Mouse (Mus musculus) megakaryocyte, adult 5-6 weeks (primary cell): ENCODE results near the gene P2ry2. TPM values are rescaled to one million over a fixed set of nuclear protein-coding genes. Genes with fewer than 3 reads are reported as not detected.
A peak's percentile ranks its signal among the peaks of the same experiment; 100 is the strongest.

Source experiments
- ATAC-seq: 2 replicates; pipeline ENCODE4 v1.8.0; 2016; ENCODE audit warnings: mild to moderate bottlenecking, inconsistent platforms; ENCODE audit not compliant: poor library complexity, severe bottlenecking
- total RNA-seq, 2 experiments: library from RNA; stranded (forward) in 1 of 2; stranded (reverse) in 1 of 2; fragments of 153-499, 151-499 nt in 1 of 2; fragments of 221-1000, 200-1000 nt in 1 of 2; gene quantifications; 2 replicates each; pipeline versions ENCODE4 v1.2.3 to v1.2.4; 2015 to 2017

The P2ry2 gene
- 1.6 and 2.1 TPM in 2 replicates for total RNA-seq (2015)
- total RNA-seq (2017) = 3.6 and 3.7 TPM in 2 replicates

GRCm38 (mm10) chr7:101012541-101012940 lies at the start of gene P2ry2:
Gene P2ry2, minus strand, starts transcription at chr7:101012866.
- no peak for ATAC-seq

DNA sequence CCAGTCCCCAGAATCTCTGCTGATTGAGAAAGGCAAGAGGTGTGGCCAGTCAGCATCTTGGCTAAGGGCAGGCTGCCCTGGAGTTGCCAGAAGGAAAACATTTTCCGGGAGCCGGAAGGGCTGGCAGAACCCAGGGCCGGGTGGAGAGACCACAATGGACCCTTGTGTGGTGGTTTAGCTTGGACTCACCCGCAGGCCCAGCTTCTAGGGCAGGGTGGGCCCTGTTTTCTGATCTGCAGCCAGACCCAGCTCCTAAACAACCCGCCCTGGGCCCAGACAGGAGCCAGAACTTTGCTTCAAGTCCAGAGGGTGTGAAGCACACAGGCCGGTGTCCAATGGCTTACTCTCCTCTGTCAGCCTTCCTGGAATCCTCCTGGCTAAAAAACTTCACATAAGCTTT lies 49.6 kb upstream of the P2ry2 start:
- ATAC-seq = no peak

DNA sequence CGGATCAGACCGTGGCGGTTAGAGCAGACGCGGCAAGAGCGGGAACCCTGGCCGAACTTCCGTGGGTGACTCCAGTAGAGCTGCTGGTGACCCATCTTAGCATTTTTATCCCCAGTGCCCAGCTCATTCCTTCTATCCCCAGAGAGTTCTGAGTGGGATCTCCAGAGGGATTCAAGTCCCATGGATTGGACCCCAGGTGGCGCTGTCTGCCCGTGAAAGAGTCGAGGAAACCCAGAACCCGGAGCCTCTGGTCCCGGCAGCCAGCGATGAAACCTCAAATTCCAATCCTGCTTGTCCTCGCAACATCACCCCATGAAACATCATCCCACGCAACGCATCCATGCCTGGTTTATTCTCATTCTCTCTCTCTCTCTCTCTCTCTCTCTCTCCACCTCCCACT lies 48.7 kb upstream of the P2ry2 start:
- peak; percentile 44 for ATAC-seq

GRCm38 (mm10) chr7:101060476-101060875 lies 47.8 kb upstream of the P2ry2 start:
- peak; percentile 78 for ATAC-seq

DNA sequence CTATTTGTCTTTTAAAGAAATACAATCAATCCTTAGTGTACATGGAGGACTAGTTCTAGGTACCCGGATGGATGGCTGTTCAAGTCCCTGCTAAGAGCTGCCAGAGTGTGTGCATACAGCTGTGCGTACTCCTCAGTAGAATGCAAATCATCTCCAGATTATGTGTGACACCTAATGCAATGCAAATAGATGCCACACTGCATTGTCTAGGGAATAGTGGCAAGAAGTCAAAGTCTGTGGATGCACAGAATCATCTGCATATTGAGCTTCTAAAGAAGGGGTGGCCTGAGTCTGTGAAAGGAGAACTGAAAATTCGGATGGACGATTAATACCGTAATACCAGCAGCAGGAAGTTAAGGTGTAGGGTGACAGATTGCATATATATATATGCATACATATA lies 46.5 kb upstream of the P2ry2 start:
- ATAC-seq = no peak

GRCm38 (mm10) chr7:101057309-101057708 lies 44.6 kb upstream of the P2ry2 start:
- no peak for ATAC-seq

DNA sequence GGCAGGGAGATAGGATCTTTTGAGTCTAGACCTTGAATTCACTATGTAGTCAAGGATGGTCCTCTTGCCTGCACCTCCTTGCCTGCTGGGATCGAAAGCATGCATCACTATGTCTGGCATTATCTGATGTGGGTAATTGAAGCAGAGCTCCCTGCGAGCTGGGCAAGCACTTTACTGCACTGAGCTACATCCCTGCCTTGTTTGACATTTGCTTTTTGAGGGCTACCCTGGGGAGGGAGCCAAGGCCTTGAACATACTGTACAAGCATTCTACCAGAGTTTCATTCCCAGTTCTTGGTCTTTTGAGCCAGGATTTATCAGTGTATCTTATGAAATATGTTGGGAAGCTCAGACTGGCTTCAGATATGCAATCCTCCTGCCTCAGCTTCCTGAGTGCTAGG lies 40.5 kb upstream of the P2ry2 start:
- no peak for ATAC-seq

- ATAC-seq = peak; percentile 80
These were observed 39.0 kb upstream of the P2ry2 start for GRCm38 (mm10) chr7:101051551-101052221.

- ATAC-seq = peak; percentile 91
These were observed 38.3 kb upstream of the P2ry2 start for GRCm38 (mm10) chr7:101050724-101051550.

GRCm38 (mm10) chr7:101049326-101050087 lies 36.8 kb upstream of the P2ry2 start:
- no peak for ATAC-seq

GRCm38 (mm10) chr7:101048247-101048646 lies 35.6 kb upstream of the P2ry2 start:
- ATAC-seq = no peak

- ATAC-seq = no peak
These were observed 31.3 kb upstream of the P2ry2 start for GRCm38 (mm10) chr7:101043846-101044541.

GRCm38 (mm10) chr7:101041977-101042749 lies 29.5 kb upstream of the P2ry2 start:
- ATAC-seq = peak; percentile 92

- peak; percentile 19; the same call in 1 of the 2 replicates for ATAC-seq
These were observed 28.9 kb upstream of the P2ry2 start for GRCm38 (mm10) chr7:101041544-101041943.

DNA sequence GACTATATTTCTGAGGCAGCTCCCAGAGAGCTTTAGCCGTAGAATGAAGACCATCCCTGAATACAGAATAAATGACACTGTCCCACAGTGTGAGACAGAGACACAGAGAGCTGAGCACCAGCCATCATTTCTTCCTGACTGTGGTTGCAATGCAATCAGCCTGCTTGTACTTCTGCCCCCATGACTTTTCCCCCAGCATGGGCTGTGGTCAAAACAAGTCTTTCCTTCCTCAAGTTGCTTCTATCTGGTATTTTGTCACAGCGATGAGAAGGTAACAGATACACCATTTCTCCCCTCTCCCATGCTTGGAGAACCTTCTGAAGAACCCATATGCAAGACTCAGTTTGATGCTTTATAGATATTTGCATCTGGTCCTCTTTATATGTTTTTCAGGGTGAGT lies 20.7 kb upstream of the P2ry2 start:
- no peak for ATAC-seq

DNA sequence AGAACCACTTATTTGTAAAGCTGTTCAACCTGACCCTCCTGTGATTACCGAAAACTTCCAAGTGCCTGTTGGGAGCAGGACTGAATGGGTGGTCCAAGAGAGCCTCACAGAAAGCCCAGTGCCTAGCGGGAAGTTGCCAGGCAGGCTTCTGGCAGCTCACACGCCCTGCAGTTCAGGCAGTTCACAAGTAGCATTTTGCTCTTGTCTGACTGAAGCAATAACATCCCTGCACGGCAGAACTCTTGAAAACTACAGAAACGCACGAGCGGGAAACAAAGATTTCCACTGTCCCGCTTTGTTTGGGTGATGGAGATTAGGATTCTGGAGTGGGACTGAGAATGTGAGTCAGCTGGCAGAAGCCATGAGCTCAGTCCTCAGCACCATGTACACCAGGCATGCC lies 18.6 kb upstream of the P2ry2 start:
- ATAC-seq = no peak

DNA sequence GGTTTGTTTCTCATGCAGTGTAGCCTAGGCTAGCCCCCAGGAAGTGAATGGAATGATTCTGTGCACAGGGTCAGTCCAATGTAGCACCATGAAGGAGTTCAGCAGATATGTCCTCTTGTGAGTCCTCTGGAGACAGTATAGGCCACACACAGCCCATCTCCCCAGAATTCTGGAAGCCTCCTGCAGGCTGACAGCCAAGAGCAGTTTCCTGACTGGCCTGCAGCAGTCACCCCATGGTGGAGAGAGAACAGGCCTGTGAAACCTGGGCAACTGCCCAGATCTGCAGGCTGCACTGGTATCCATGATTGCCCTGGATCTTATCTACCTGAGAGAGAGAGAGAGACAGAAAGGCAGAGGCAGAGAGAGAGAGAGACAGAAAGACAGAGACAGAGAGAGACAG lies 18.1 kb upstream of the P2ry2 start:
- no peak for ATAC-seq

DNA sequence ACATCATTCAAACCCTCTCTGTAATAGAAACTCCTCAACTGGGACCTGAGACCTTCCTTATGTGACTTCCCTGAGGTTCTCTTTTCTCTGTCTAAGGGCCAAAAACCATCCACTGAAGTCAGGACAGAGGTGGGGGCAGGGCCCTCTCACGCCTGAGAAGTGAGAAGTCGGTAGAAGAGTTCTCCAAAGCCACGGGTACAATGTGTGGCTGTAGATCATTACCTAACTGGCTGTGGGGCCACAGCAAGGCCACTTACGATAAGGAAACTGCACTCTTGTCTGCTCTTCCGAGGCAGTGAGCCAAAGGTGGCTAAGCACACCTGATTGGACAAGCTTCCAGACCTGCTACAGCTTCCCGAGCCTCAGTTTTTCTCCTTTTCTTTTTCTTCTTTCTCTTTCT lies 16.8 kb upstream of the P2ry2 start:
- ATAC-seq = peak; percentile 69

DNA sequence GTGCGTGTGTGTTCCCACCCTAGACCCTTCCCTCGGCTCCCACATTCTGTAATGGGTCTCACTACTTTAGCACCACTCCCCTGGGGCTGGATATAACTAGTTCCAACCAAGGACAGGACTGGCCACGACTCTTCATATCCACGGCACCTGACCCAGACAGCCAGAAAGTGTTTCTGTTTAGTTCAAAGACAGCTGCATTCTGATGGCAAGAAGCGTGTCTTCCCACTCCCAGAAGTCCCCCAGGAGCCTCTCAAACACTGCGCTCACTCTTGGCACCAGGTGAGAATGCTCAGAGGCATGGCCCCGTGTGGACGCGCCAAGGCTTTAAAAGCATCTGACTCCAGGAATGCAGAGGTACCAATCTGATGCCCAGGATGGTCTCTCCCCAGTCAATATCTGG lies 16.3 kb upstream of the P2ry2 start:
- no peak for ATAC-seq

DNA sequence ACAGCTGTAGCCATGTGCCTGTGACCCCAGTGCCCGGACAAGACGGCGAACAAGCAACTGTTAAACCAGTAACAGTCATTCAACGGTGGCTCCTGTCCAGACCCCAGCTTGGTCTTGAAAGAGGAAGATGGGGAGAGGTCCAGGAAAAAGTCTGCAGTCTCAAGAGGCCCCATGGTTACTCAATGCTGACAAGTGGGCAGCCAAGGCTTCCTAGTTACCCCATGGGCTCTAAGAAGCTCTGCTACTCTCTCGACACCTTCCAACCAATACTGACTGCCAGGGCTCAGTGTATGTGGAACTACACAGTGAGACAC lies 15.7 kb upstream of the P2ry2 start:
- ATAC-seq = peak; percentile 40
